Mouse (Mus musculus): Measurements from ENCODE around the gene Nf2.

Nf2 gene

GRCm38 (mm10) chr11:4746733-4747132 lies 102.6 kb downstream of the Nf2 start, which contains the start of gene Cabp7:
TSS of gene Cabp7 (minus strand) at chr11:4746778.
- DNase-seq (ENCODE audit: low spot score), result no peak

GRCm38 (mm10) chr11:4745969-4746368 lies 103.4 kb downstream of the Nf2 start:
- DNase-seq (ENCODE audit: low spot score), result no peak

- no peak for DNase-seq (ENCODE audit: low spot score)
Measured at GRCm38 (mm10) chr11:4744691-4745090, 104.6 kb downstream of the Nf2 start.

GRCm38 (mm10) chr11:4740785-4741184 lies 108.6 kb downstream of the Nf2 start:
- no peak for DNase-seq (ENCODE audit: low spot score)

GRCm38 (mm10) chr11:4738719-4739118 lies 110.6 kb downstream of the Nf2 start:
- DNase-seq (ENCODE audit: low spot score), result no peak

GRCm38 (mm10) chr11:4737682-4738081 lies 111.7 kb downstream of the Nf2 start:
- no peak for DNase-seq (ENCODE audit: low spot score)

GRCm38 (mm10) chr11:4736355-4736754 lies 113.0 kb downstream of the Nf2 start:
- DNase-seq (ENCODE audit: low spot score), result no peak

- no peak for DNase-seq (ENCODE audit: low spot score)
Measured at GRCm38 (mm10) chr11:4734179-4734578, 115.2 kb downstream of the Nf2 start.

GRCm38 (mm10) chr11:4731781-4732180 lies 117.6 kb downstream of the Nf2 start:
- DNase-seq (ENCODE audit: low spot score), result no peak

- DNase-seq (ENCODE audit: low spot score), result no peak
Measured at GRCm38 (mm10) chr11:4730913-4731312, 118.4 kb downstream of the Nf2 start.

- DNase-seq (ENCODE audit: low spot score), result no peak
Measured at GRCm38 (mm10) chr11:4730096-4730495, 119.2 kb downstream of the Nf2 start.

GRCm38 (mm10) chr11:4729603-4730002 lies 119.7 kb downstream of the Nf2 start:
- no peak for DNase-seq (ENCODE audit: low spot score)

GRCm38 (mm10) chr11:4721728-4722127 lies 127.6 kb downstream of the Nf2 start:
- no peak for DNase-seq (ENCODE audit: low spot score)

GRCm38 (mm10) chr11:4720900-4721580 lies 128.3 kb downstream of the Nf2 start:
- DNase-seq (ENCODE audit: low spot score), result no peak

- DNase-seq (ENCODE audit: low spot score), result no peak
Measured at GRCm38 (mm10) chr11:4720393-4720792, 128.9 kb downstream of the Nf2 start.

- no peak for DNase-seq (ENCODE audit: low spot score)
Measured at GRCm38 (mm10) chr11:4719961-4720360, 129.4 kb downstream of the Nf2 start.

- no peak for DNase-seq (ENCODE audit: low spot score)
Measured at GRCm38 (mm10) chr11:4718548-4718947, 130.8 kb downstream of the Nf2 start.

GRCm38 (mm10) chr11:4716530-4717236 lies 132.7 kb downstream of the Nf2 start:
- DNase-seq (ENCODE audit: low spot score), result no peak

Data from ovary, postnatal 10 days (tissue).